Mouse (Mus musculus): ENCODE data around the gene Zfp865. TPM values are rescaled to one million over a fixed set of nuclear protein-coding genes. Genes with fewer than 3 reads are reported as not detected.
"Not testable (repeated sequence)": the region's sequence is repeated elsewhere in the genome, so short reads cannot be mapped to it uniquely, and the experiment has no call there.

Gene Zfp865
- polyA plus RNA-seq, 1 experiment: 21.3 TPM

DNA sequence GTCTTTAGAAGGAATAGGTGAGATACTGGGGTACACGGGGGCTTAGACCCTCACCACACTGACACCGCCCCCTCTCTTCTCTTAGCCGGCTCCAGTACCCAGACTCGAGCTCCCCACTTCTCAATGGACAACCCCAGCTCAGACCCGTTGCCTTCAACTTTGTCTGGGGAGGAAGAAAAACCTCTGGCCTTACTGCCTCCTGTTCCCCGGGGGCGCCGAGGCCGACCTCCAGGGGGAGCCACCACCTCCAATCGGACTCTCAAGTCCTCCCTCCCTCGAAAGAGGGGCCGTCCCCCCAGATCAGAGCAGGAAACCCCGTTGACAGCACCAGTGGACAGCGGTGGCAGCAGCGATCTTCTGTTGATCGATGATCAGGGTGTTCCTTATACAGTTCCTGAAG is 2.8 kb upstream of the Zfp865 start:
- DNase-seq: no peak
- H3K4me1 ChIP-seq (ENCODE audit: control insufficient read depth, insufficient read depth, low read length): peaks cover 9% of the 10 kb centered on the region; the same call in 1 of the 2 replicates
- no peaks in the 10 kb centered on the region for H3K27me3 ChIP-seq (replicated peaks; ENCODE audit: control insufficient read depth, insufficient read depth, low read length)
- no peak overlapping the region for H3K27ac ChIP-seq (ENCODE audit: insufficient read depth, low read depth, low read length)
- no peaks in the 10 kb centered on the region for H3K36me3 ChIP-seq (ENCODE audit: control insufficient read depth, insufficient read depth, low read length)
- TF ChIP-seq POLR2A (IDR thresholded peaks at IDR 0.05; ENCODE audit: low read depth, low read length): no peak
- no peak for TF ChIP-seq CTCF (conservative IDR thresholded peaks at IDR 0.05; ENCODE audit: insufficient read depth, insufficient read length, low read depth, low read length)
- WGBS: 94% methylated on average over 16 of the region's 16 CpGs
- H3K4me3 ChIP-seq (ENCODE audit: insufficient read depth, low read depth, low read length): no peak overlapping the region

- H3K4me1 ChIP-seq (ENCODE audit: control insufficient read depth, insufficient read depth, low read length): peaks cover 9% of the 10 kb centered on the region; the same call in 1 of the 2 replicates
Observed at GRCm38 (mm10) chr7:5017931-5018330, 2.2 kb upstream of the Zfp865 start.

GRCm38 (mm10) chr7:5019576-5019975 is 600 bp upstream of the Zfp865 start:
- H3K27me3 ChIP-seq (replicated peaks; ENCODE audit: control insufficient read depth, insufficient read depth, low read length); DNase-seq; H3K36me3 ChIP-seq (ENCODE audit: control insufficient read depth, insufficient read depth, low read length); H3K4me1 ChIP-seq (ENCODE audit: control insufficient read depth, insufficient read depth, low read length): not testable (repeated sequence)
- Histone ChIP-seq H3K27ac (ENCODE audit: insufficient read depth, low read depth, low read length) (peak overlapping the region; percentile 34; the same call in 1 of the 2 replicates), H3K4me3 (ENCODE audit: insufficient read depth, low read depth, low read length) (peak overlapping the region; percentile 17)
- 15% methylated on average over 8 of the region's 8 CpGs for WGBS

More at GRCm38 (mm10) chr7:5017931-5018330, 2.2 kb upstream of the Zfp865 start:
- WGBS: 97% methylated on average over 21 of the region's 21 CpGs
- no peak for DNase-seq
- no peaks in the 10 kb centered on the region for H3K27me3 ChIP-seq (replicated peaks; ENCODE audit: control insufficient read depth, insufficient read depth, low read length)
- no peak overlapping the region for H3K4me3 ChIP-seq (ENCODE audit: insufficient read depth, low read depth, low read length)
- TF ChIP-seq CTCF (conservative IDR thresholded peaks at IDR 0.05; ENCODE audit: insufficient read depth, insufficient read length, low read depth, low read length) (no peak), POLR2A (IDR thresholded peaks at IDR 0.05; ENCODE audit: low read depth, low read length) (no peak)
- no peaks in the 10 kb centered on the region for H3K36me3 ChIP-seq (ENCODE audit: control insufficient read depth, insufficient read depth, low read length)
- no peak overlapping the region for H3K27ac ChIP-seq (ENCODE audit: insufficient read depth, low read depth, low read length)

- no peak for TF ChIP-seq POLR2A (IDR thresholded peaks at IDR 0.05; ENCODE audit: low read depth, low read length)
- no peak for TF ChIP-seq CTCF (conservative IDR thresholded peaks at IDR 0.05; ENCODE audit: insufficient read depth, insufficient read length, low read depth, low read length)
- Histone ChIP-seq H3K4me3 (ENCODE audit: insufficient read depth, low read depth, low read length) (peak overlapping the region; percentile 63), H3K36me3 (ENCODE audit: control insufficient read depth, insufficient read depth, low read length) (no peaks in the 10 kb centered on the region), H3K27ac (ENCODE audit: insufficient read depth, low read depth, low read length) (peak overlapping the region; percentile 72), H3K27me3 (replicated peaks; ENCODE audit: control insufficient read depth, insufficient read depth, low read length) (no peaks in the 10 kb centered on the region), H3K4me1 (ENCODE audit: control insufficient read depth, insufficient read depth, low read length) (peaks cover 9% of the 10 kb centered on the region; the same call in 1 of the 2 replicates)
- DNase-seq: no peak
- under 1% methylated on average over 12 of the region's 15 CpGs for WGBS
Observed at GRCm38 (mm10) chr7:5020685-5021084, 509 bp downstream of the Zfp865 start.

DNA sequence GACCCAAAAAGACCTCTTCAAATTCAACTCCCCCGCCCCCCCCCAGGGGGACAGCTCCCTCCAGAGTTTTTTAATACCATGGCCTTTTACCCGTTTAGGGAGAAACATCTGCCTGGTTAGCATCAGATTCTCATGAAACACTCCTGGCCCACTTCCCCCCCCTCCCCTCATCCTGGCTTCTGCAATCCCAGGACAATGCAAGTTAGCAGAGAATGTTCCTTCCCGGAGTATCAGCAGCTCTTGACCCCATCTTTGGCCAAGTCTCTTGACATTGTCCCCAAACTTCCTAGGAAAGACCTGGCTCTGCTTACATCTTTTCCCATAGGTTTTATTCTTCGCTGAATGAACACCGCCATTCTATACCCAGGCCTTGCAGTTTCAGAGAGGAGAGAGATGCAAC is 1.0 kb downstream of the Zfp865 start:
- TF ChIP-seq CTCF (conservative IDR thresholded peaks at IDR 0.05; ENCODE audit: insufficient read depth, insufficient read length, low read depth, low read length) (no peak), POLR2A (IDR thresholded peaks at IDR 0.05; ENCODE audit: low read depth, low read length) (no peak)
- WGBS: 42% methylated on average over 5 of the region's 5 CpGs
- no peak overlapping the region for H3K27ac ChIP-seq (ENCODE audit: insufficient read depth, low read depth, low read length)
- peaks cover 7% of the 10 kb centered on the region; the same call in 1 of the 2 replicates for H3K4me1 ChIP-seq (ENCODE audit: control insufficient read depth, insufficient read depth, low read length)
- no peaks in the 10 kb centered on the region for H3K36me3 ChIP-seq (ENCODE audit: control insufficient read depth, insufficient read depth, low read length)
- no peaks in the 10 kb centered on the region for H3K27me3 ChIP-seq (replicated peaks; ENCODE audit: control insufficient read depth, insufficient read depth, low read length)
- peak overlapping the region; percentile 63; the same call in 1 of the 2 replicates for H3K4me3 ChIP-seq (ENCODE audit: insufficient read depth, low read depth, low read length)
- no peak for DNase-seq

GRCm38 (mm10) chr7:5029543-5029942 is 9.4 kb downstream of the Zfp865 start:
- Histone ChIP-seq H3K4me1 (ENCODE audit: control insufficient read depth, insufficient read depth, low read length) (no peaks in the 10 kb centered on the region), H3K27ac (ENCODE audit: insufficient read depth, low read depth, low read length) (no peak overlapping the region), H3K36me3 (ENCODE audit: control insufficient read depth, insufficient read depth, low read length) (peaks cover 14% of the 10 kb centered on the region), H3K4me3 (ENCODE audit: insufficient read depth, low read depth, low read length) (no peak overlapping the region), H3K27me3 (replicated peaks; ENCODE audit: control insufficient read depth, insufficient read depth, low read length) (no peaks in the 10 kb centered on the region)
- 96% methylated on average over 22 of the region's 22 CpGs for WGBS
- no peak for DNase-seq
- TF ChIP-seq CTCF (conservative IDR thresholded peaks at IDR 0.05; ENCODE audit: insufficient read depth, insufficient read length, low read depth, low read length) (no peak), POLR2A (IDR thresholded peaks at IDR 0.05; ENCODE audit: low read depth, low read length) (no peak)

- peaks cover 14% of the 10 kb centered on the region for H3K36me3 ChIP-seq (ENCODE audit: control insufficient read depth, insufficient read depth, low read length)
- WGBS: 95% methylated on average over 21 of the region's 21 CpGs
Observed at GRCm38 (mm10) chr7:5029946-5030345, 9.8 kb downstream of the Zfp865 start.

More at GRCm38 (mm10) chr7:5029946-5030345, 9.8 kb downstream of the Zfp865 start:
- no peak for DNase-seq
- H3K4me1 ChIP-seq (ENCODE audit: control insufficient read depth, insufficient read depth, low read length): no peaks in the 10 kb centered on the region
- TF ChIP-seq POLR2A (IDR thresholded peaks at IDR 0.05; ENCODE audit: low read depth, low read length) (no peak), CTCF (conservative IDR thresholded peaks at IDR 0.05; ENCODE audit: insufficient read depth, insufficient read length, low read depth, low read length) (no peak)
- no peak overlapping the region for H3K27ac ChIP-seq (ENCODE audit: insufficient read depth, low read depth, low read length)
- no peaks in the 10 kb centered on the region for H3K27me3 ChIP-seq (replicated peaks; ENCODE audit: control insufficient read depth, insufficient read depth, low read length)
- H3K4me3 ChIP-seq (ENCODE audit: insufficient read depth, low read depth, low read length): no peak overlapping the region
